Mouse (Mus musculus) frontal cortex, postnatal 10 days (tissue): ENCODE results near the gene Tnfsf13b.

Experiments used
- DNase-seq, 2 experiments: peaks; one replicate each; pipeline ENCODE4 v3.0.0; 2022; ENCODE audit warnings: low spot score in 2 of 2, mixed read lengths in 1 of 2

Tnfsf13b gene

GRCm38 (mm10) chr8:10045743-10046142, 39.5 kb downstream of the Tnfsf13b start:
- DNase-seq: no peak

- peak; percentile 47 to 64 for DNase-seq
Observed at GRCm38 (mm10) chr8:10049162-10049561, 42.9 kb downstream of the Tnfsf13b start.

- no peak for DNase-seq
Observed at GRCm38 (mm10) chr8:10051576-10051975, 45.3 kb downstream of the Tnfsf13b start.

GRCm38 (mm10) chr8:10053571-10053990, 47.3 kb downstream of the Tnfsf13b start:
- DNase-seq: peak; percentile 21 to 39

GRCm38 (mm10) chr8:10061001-10061400, 54.7 kb downstream of the Tnfsf13b start:
- DNase-seq: no peak

- DNase-seq: no peak
Observed at GRCm38 (mm10) chr8:10066906-10067305, 60.6 kb downstream of the Tnfsf13b start.

- DNase-seq: no peak
Observed at GRCm38 (mm10) chr8:10067775-10068174, 61.5 kb downstream of the Tnfsf13b start.

- no peak for DNase-seq
Observed at GRCm38 (mm10) chr8:10072347-10072746, 66.1 kb downstream of the Tnfsf13b start.
